Mouse (Mus musculus) left cerebral cortex, postnatal 25 days (tissue): Measurements from ENCODE around the gene Plekhh2. TPM values are rescaled to one million over a fixed set of nuclear protein-coding genes. Genes with fewer than 3 reads are reported as not detected.

Source experiments
- DNase-seq, 2 experiments: peaks; one replicate each; pipeline ENCODE4 v3.0.0; 2022; ENCODE audit warnings: low spot score in 2 of 2, mixed read lengths in 1 of 2
- intact Hi-C: fragments of 180-260 bp; cut with DNase I; formaldehyde crosslinking; loops from one replicate; pipeline ENCODE4 v1.15.1; 2025
- total RNA-seq, 2 experiments: library from RNA; stranded (reverse); gene quantifications; 2 replicates each; pipeline ENCODE4 v1.2.3; 2021

Plekhh2 gene
- total RNA-seq, 2 experiments from 2014 or later: 5.0 to 5.4 TPM

GRCm38 (mm10) chr17:84627721-84628120 lies 116.0 kb downstream of the Plekhh2 start:
- DNase-seq: no peak
- intact Hi-C loops: loop anchor here (5.0 kb wide), 2 partner anchors 115 to 160 kb away; partner anchors contain the start of genes Plekhh2 and Thada

DNA sequence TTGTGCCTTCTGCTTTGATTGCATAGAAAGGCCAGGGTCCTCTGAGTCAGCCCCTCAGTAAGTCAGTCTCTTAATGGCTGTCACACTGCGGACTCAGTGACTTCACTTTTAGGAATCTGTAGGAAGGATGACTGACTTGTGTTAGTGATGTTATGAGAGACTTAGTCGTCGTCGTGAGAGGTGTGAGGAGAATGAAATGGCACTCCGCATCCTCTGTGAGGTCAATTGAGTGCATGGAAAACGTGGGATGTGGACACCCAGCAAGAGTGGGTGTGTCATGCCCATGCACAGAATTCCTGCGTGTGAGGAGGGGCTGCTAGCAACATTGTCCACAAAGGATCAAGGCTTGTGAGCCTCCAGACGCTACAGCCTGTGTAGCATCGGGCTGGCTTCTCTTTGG lies 116.9 kb downstream of the Plekhh2 start:
- DNase-seq: peak in 1 of 2 experiments; percentile 18
- intact Hi-C loops: loop anchor here (5.0 kb wide), 2 partner anchors 116 to 161 kb away; partner anchors contain the start of genes Plekhh2 and Thada

- intact Hi-C loops: no loop called here
- no peak for DNase-seq
These were observed 120.1 kb downstream of the Plekhh2 start for GRCm38 (mm10) chr17:84631836-84632235.

GRCm38 (mm10) chr17:84633443-84633842 lies 121.7 kb downstream of the Plekhh2 start:
- DNase-seq: no peak
- intact Hi-C loops: no loop called here

GRCm38 (mm10) chr17:84636328-84636727 lies 124.6 kb downstream of the Plekhh2 start:
- DNase-seq: no peak
- intact Hi-C loops: no loop called here

DNA sequence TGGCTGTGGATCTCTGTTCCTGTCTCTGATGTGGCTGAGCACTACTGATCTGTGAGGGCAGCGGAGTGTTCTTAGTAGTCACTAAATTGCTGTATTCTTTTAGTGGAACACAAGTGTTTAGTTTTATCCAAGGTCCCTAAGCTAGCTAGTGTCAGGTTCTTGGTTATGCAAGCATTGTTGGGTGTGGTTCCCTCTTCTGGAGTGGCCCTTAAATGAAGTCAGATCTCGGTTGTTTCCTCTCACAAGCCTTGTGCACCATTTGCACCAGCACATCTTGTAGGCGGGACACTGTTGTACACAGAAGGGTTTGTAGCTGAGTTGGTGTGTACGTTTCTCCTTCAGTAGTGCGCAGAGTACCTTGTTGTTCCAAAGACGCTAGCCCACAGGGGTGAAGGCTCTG lies 126.3 kb downstream of the Plekhh2 start:
- DNase-seq: no peak
- intact Hi-C loops: no loop called here

DNA sequence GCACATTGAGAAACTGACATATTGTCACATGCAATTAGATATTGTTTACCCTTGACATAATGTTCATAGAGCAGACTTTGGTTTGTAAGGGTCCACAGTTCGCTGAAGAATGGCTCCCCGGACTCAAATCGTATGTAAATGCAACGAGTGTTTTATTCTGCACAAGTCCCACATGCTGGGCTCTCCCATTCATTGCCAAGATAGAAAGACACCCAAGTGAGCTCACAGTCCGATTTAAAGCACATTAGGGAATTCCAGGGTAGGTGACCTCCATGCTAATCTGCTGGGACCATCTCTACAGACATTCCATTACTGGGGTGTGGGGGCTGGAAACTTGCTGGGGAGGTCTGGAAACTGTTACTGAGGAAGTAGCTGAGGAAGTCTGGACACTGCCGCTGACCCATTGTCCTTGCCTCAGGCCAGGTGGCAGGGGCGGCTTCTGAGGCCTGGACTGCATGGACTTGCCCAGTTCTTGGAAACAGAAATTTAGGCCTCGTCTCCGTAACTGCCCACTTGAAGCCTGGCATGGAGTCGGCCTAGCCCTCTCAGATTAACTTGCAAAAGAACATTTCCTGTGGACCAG lies 128.2 kb downstream of the Plekhh2 start:
- DNase-seq: no peak
- intact Hi-C loops: no loop called here

DNA sequence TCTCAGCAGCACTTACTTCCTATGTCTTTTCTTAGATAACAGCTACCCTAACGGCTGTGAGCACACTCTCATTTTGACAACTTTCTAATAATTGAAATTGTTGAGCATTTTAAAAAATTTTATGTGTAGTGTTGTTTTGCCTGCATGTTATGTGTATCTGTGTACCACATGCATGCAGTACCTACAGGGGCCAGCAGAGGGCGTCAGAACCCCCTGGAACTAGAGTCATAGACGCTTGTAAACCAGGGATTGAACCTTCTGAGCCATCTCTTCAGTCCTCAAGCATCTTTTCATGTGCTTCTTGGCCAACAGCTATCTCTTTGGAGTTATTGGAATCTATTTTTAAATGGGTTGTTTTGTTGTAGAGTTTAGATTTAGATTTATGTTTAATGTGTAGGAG lies 130.2 kb downstream of the Plekhh2 start:
- intact Hi-C loops: no loop called here
- DNase-seq: peak; percentile 31 to 64

DNA sequence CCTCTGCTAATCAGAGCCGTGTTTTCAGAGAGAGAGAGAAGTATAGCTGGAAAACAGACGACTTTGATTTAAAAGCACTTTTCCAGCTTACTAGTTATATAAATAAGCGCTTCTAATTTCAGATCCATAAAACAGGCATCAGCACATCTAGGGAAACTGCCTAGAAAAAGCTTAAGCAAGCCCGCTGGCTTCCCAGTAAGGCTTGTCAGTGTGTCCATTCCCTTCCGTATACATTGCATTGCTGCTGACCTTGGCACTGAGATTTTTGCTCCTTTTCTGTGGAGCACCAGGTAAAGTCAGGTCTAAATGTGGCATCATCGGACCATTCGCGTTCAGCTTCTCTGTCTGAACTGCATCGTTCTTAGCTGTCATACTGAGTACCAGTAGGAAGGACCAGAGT lies 130.6 kb downstream of the Plekhh2 start:
- intact Hi-C loops: no loop called here
- DNase-seq: peak in 1 of 2 experiments; percentile 47

GRCm38 (mm10) chr17:84644292-84645050 lies 132.8 kb downstream of the Plekhh2 start:
- DNase-seq: no peak
- intact Hi-C loops: loop anchor here (5.0 kb wide), 1 partner anchor 132 kb away; the partner anchor contains the start of gene Plekhh2

DNA sequence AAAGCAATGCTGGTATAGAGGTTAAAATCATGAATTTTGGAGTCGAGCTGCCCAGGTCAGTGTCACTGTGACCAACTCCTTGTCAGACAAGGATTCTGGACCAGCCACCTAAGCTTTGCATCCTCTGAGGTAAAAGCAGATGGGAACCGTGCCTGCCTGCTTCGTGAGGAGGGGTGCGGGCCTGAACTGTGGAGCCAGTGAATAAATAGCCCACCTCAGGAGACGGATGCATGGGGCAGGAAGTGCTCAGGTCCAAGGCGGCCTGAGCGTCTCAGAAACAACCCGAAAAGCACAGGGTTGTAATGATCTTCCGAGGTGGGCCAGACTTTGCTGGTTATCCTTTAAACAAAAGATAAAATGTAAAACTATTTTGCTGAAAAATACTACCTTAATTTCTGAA lies 133.4 kb downstream of the Plekhh2 start:
- DNase-seq: no peak
- intact Hi-C loops: loop anchor here (5.0 kb wide), 1 partner anchor 133 kb away; the partner anchor contains the start of gene Plekhh2

DNA sequence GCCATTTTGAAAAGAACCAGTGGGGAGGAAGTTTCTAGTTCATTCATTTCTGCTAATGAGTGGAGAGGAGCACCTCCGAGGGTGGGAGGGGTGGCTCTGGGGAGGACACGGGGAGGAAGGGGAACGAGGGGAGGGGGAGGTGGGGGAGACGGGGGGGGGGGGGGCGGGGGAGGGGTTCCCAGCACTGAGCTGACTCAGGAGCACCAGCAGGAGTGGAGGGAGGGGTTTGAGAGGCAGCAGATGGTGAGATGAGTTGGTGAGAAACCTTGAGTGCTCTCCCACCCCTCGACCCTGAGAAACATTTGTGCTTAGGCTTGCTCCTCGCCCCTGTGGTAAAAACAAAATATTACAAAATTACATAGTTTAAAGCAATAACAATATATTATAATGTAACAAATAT lies 134.2 kb downstream of the Plekhh2 start:
- no peak for DNase-seq

GRCm38 (mm10) chr17:84646477-84646876 lies 134.8 kb downstream of the Plekhh2 start:
- peak in 1 of 2 experiments; percentile 62 for DNase-seq

More for the DNA sequence above, 134.2 kb downstream of the Plekhh2 start:
- intact Hi-C loops: loop anchor here (5.0 kb wide), 1 partner anchor 134 kb away; the partner anchor contains the start of gene Plekhh2

GRCm38 (mm10) chr17:84647630-84648029 lies 135.9 kb downstream of the Plekhh2 start:
- no peak for DNase-seq
- intact Hi-C loops: loop anchor here (5.0 kb wide), 1 partner anchor 135 kb away; the partner anchor contains the start of gene Plekhh2

More at GRCm38 (mm10) chr17:84646477-84646876, 134.8 kb downstream of the Plekhh2 start:
- intact Hi-C loops: loop anchor here (5.0 kb wide), 1 partner anchor 134 kb away; the partner anchor contains the start of gene Plekhh2

DNA sequence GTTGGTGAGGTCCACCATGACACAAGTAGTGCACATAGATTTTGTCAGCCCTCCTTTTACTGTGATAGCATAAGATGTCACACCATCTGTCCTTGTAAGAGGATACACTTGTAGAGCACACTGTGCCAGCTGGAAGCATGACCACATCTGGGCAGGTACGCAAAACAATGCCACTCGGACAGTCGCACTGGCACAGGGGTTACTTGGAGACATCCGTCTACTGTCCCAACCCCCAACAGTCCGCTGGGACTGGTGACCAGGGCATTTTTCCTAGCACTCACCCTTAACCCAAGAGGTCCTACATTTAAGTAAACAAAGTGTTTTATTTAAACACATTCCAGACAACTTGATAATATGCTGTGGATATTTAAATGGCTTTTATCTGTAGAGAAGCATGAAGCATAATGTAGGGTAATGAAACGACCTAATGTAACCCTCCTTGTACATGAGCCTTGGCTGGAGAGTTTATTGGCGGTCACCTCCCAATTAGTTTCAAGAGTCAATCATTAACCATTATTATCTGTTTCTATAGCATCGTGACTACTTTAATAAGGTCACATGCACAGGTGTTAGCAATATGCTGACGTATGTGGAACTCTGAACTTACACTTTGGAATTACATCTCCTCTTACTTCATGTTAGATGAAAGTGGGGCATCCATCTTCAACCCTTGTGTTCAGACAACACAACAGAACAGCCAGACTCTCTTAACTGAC lies 138.8 kb downstream of the Plekhh2 start:
- intact Hi-C loops: no loop called here
- DNase-seq: no peak

- intact Hi-C loops: no loop called here
- DNase-seq: no peak
These were observed 141.8 kb downstream of the Plekhh2 start for GRCm38 (mm10) chr17:84653544-84653943.

DNA sequence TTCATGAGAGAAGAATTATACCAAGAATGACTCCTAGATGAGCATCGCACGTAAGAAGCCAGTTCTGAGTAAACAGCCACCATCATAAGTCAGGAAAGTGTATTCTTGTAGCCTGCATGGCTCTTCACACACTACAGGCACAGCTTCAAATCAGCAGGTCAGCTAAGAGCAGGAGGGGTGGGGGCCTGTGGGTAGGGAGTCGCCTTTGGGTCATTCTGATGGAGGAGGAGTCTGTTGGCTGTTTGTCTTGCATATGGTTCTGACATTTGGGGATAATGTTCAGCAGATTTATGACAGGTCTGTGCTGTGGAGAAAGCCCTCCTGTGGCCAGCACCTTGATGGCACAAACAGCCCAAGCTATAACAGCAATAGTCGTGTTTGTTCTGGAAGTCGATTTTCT lies 144.5 kb downstream of the Plekhh2 start:
- intact Hi-C loops: no loop called here
- no peak for DNase-seq

GRCm38 (mm10) chr17:84656653-84657421 lies 145.1 kb downstream of the Plekhh2 start:
- no peak for DNase-seq
- intact Hi-C loops: no loop called here

GRCm38 (mm10) chr17:84657422-84657732 lies 145.7 kb downstream of the Plekhh2 start:
- intact Hi-C loops: no loop called here
- no peak for DNase-seq
